Mouse (Mus musculus): ENCODE results near the gene Fosl1.
"Not testable (repeated sequence)": the region's sequence is repeated elsewhere in the genome, so short reads cannot be mapped to it uniquely, and the experiment has no call there.

Gene Fosl1

GRCm38 (mm10) chr19:5483386-5484359 lies 36.3 kb downstream of the Fosl1 start:
- no peak for DNase-seq (ENCODE audit: low read depth)

- no peak for DNase-seq (ENCODE audit: low read depth)
These were observed 37.1 kb downstream of the Fosl1 start for GRCm38 (mm10) chr19:5484496-5484895.

GRCm38 (mm10) chr19:5485371-5485770 lies 38.0 kb downstream of the Fosl1 start:
- no peak for DNase-seq (ENCODE audit: low read depth)

GRCm38 (mm10) chr19:5485821-5486220 lies 38.5 kb downstream of the Fosl1 start:
- DNase-seq (ENCODE audit: low read depth) = no peak

- no peak for DNase-seq (ENCODE audit: low read depth)
These were observed 38.9 kb downstream of the Fosl1 start for GRCm38 (mm10) chr19:5486286-5486685.

- DNase-seq (ENCODE audit: low read depth) = no peak
These were observed 39.4 kb downstream of the Fosl1 start for GRCm38 (mm10) chr19:5486771-5487170.

GRCm38 (mm10) chr19:5487768-5488550 lies 40.6 kb downstream of the Fosl1 start, which contains the start of gene Mus81:
Mus81 (minus strand) TSS chr19:5488402.
- DNase-seq (ENCODE audit: low read depth) = peak; percentile 99

GRCm38 (mm10) chr19:5488878-5489571 lies 41.7 kb downstream of the Fosl1 start:
- peak; percentile 99 for DNase-seq (ENCODE audit: low read depth)

GRCm38 (mm10) chr19:5489721-5490120 lies 42.4 kb downstream of the Fosl1 start:
- DNase-seq (ENCODE audit: low read depth) = not testable (repeated sequence)

GRCm38 (mm10) chr19:5490313-5490897 lies 43.1 kb downstream of the Fosl1 start, which contains the start of gene Cfl1:
Cfl1 (plus strand) TSS chr19:5490455.
- DNase-seq (ENCODE audit: low read depth) = peak; percentile 97

GRCm38 (mm10) chr19:5490898-5491708 lies 43.8 kb downstream of the Fosl1 start:
- peak; percentile 95 for DNase-seq (ENCODE audit: low read depth)

GRCm38 (mm10) chr19:5492641-5493040 lies 45.3 kb downstream of the Fosl1 start:
- DNase-seq (ENCODE audit: low read depth) = no peak

- DNase-seq (ENCODE audit: low read depth) = not testable (repeated sequence)
These were observed 46.0 kb downstream of the Fosl1 start for GRCm38 (mm10) chr19:5493301-5493721.

GRCm38 (mm10) chr19:5494314-5494713 lies 47.0 kb downstream of the Fosl1 start:
- DNase-seq (ENCODE audit: low read depth) = no peak

GRCm38 (mm10) chr19:5495353-5496051 lies 48.2 kb downstream of the Fosl1 start:
- DNase-seq (ENCODE audit: low read depth) = no peak

- DNase-seq (ENCODE audit: low read depth) = no peak
These were observed 48.7 kb downstream of the Fosl1 start for GRCm38 (mm10) chr19:5496052-5496370.

GRCm38 (mm10) chr19:5500330-5500875 lies 53.1 kb downstream of the Fosl1 start:
- DNase-seq (ENCODE audit: low read depth) = no peak

GRCm38 (mm10) chr19:5503687-5504086 lies 56.3 kb downstream of the Fosl1 start, which contains the start of gene 1700020D05Rik:
1700020D05Rik (minus strand) TSS chr19:5503787.
- DNase-seq (ENCODE audit: low read depth) = no peak

All from 416B (cell line).